9 mouse cellular contexts compared by ENCODE assay signal in genomic region chr19:54047386-54048050, GRCm38 (mm10). TPM values are rescaled to one million over a fixed set of nuclear protein-coding genes. Genes with fewer than 3 reads are reported as not detected.
DNase-seq lines count a peak whose midpoint lies in the region; ATAC-seq and TF ChIP-seq lines count a peak whose summit lies in the region.
"Had no signal": no experiment of that assay in that cellular context is flagged by ENCODE, and none has a peak within 500 bp of the region (broad histone marks: within the 10 kb centered on the region; RNA-seq: fewer than 3 reads in every experiment).

No protein-coding gene starts in this region.

- peaks cover 42% of the 10 kb centered on the region for H3K4me1 ChIP-seq in heart, embryonic 15.5 days (replicated peaks)
- H3K4me1 ChIP-seq in G1E (ENCODE audit: insufficient read depth, low read depth, low read length) = peaks cover 69% of the 10 kb centered on the region
- H3K4me1 ChIP-seq in heart, postnatal 0 days (ENCODE audit: control insufficient read depth, insufficient read depth) = peaks cover 27% of the 10 kb centered on the region
- peaks cover 83% of the 10 kb centered on the region for H3K4me1 ChIP-seq in megakaryocyte, embryonic 14.5 days
- H3K4me1 ChIP-seq in stomach, postnatal 0 days (replicated peaks; ENCODE audit: control insufficient read depth, insufficient read depth) = peaks cover 7% of the 10 kb centered on the region; the same call in 1 of the 2 replicates

- DNase-seq in heart, adult 18-20 months = no peak
- no peak for DNase-seq in G1E (ENCODE audit: low spot score)
- DNase-seq in heart, postnatal 0 days (ENCODE audit: low spot score) = no peak
- DNase-seq in stomach, postnatal 0 days (ENCODE audit: low spot score) = no peak
- DNase-seq in cerebellum, postnatal 36 days = no peak

- WGBS in heart, embryonic 15.5 days = 2% methylated on average over 27 of the region's 27 CpGs
- 2% methylated on average over 27 of the region's 27 CpGs for WGBS in heart, postnatal 0 days
- WGBS in stomach, postnatal 0 days = 6% methylated on average over 27 of the region's 27 CpGs

- no peaks in the 10 kb centered on the region for H3K36me3 ChIP-seq in heart, embryonic 15.5 days
- H3K36me3 ChIP-seq in G1E (replicated peaks) = peaks cover 40% of the 10 kb centered on the region
- H3K36me3 ChIP-seq in heart, postnatal 0 days (replicated peaks; ENCODE audit: control insufficient read depth, insufficient read depth, low read length) = no peaks in the 10 kb centered on the region
- no peaks in the 10 kb centered on the region for H3K36me3 ChIP-seq in megakaryocyte, embryonic 14.5 days (replicated peaks; ENCODE audit: low read length)
- no peaks in the 10 kb centered on the region for H3K36me3 ChIP-seq in stomach, postnatal 0 days (ENCODE audit: control insufficient read depth, insufficient read depth, low read length)

- no peaks in the 10 kb centered on the region for H3K9me3 ChIP-seq in heart, embryonic 15.5 days (replicated peaks)
- H3K9me3 ChIP-seq in G1E (replicated peaks) = peaks cover 31% of the 10 kb centered on the region
- no peaks in the 10 kb centered on the region for H3K9me3 ChIP-seq in heart, postnatal 0 days (replicated peaks; ENCODE audit: control insufficient read depth, low read length)
- no peaks in the 10 kb centered on the region for H3K9me3 ChIP-seq in megakaryocyte, embryonic 14.5 days
- no peaks in the 10 kb centered on the region for H3K9me3 ChIP-seq in stomach, postnatal 0 days (ENCODE audit: control insufficient read depth, low read length)

- ATAC-seq in heart, embryonic 15.5 days (replicated peaks; ENCODE audit: insufficient number of reproducible peaks, insufficient read depth, low FRiP score, low read depth) = no peak
- no peak for ATAC-seq in G1E (ENCODE audit: extremely low read depth, insufficient number of reproducible peaks, low FRiP score, poor library complexity, severe bottlenecking)
- no peak for ATAC-seq in heart, postnatal 0 days (ENCODE audit: insufficient read depth, low read depth)
- ATAC-seq in stomach, postnatal 0 days (ENCODE audit: low FRiP score, low TSS enrichment) = no peak
- no peak for ATAC-seq in erythroblast, adult 5-6 weeks (replicated peaks; ENCODE audit: low FRiP score, poor library complexity, severe bottlenecking)

- TF ChIP-seq EP300 in heart, postnatal 0 days (IDR thresholded peaks at IDR 0.05; ENCODE audit: low read depth) = no peak
- TF ChIP-seq EP300 in stomach, postnatal 0 days (optimal IDR thresholded peaks at IDR 0.05) = no peak

- no peak overlapping the region for H3K9ac ChIP-seq in heart, embryonic 15.5 days
- no peak overlapping the region for H3K9ac ChIP-seq in heart, postnatal 0 days (replicated peaks; ENCODE audit: low read depth, low read length)
- H3K9ac ChIP-seq in stomach, postnatal 0 days (ENCODE audit: low read length) = peak overlapping the region; percentile 45; the same call in 1 of the 2 replicates

- no peak for TF ChIP-seq CTCF in G1E (IDR thresholded peaks at IDR 0.05; ENCODE audit: low read depth, low read length)
- no peak for TF ChIP-seq CTCF in heart, postnatal 0 days (IDR thresholded peaks at IDR 0.05; ENCODE audit: low read depth)
- no peak for TF ChIP-seq CTCF in stomach, postnatal 0 days (IDR thresholded peaks at IDR 0.05; ENCODE audit: low read depth)

- peaks cover 77% of the 10 kb centered on the region for H3K27me3 ChIP-seq in heart, embryonic 15.5 days
- H3K27me3 ChIP-seq in G1E (ENCODE audit: insufficient read depth, low read length) = peaks cover 28% of the 10 kb centered on the region; the same call in 1 of the 2 replicates
- peaks cover 66% of the 10 kb centered on the region for H3K27me3 ChIP-seq in heart, postnatal 0 days (ENCODE audit: control insufficient read depth, insufficient read depth, low read length)
- H3K27me3 ChIP-seq in megakaryocyte, embryonic 14.5 days (replicated peaks) = peaks cover 94% of the 10 kb centered on the region
- peaks cover 10% of the 10 kb centered on the region; the same call in 1 of the 2 replicates for H3K27me3 ChIP-seq in stomach, postnatal 0 days (ENCODE audit: control insufficient read depth, insufficient read depth, low read length)

- peak overlapping the region; percentile 98 for H3K4me2 ChIP-seq in heart, embryonic 15.5 days
- peak overlapping the region; percentile 88 for H3K4me2 ChIP-seq in heart, postnatal 0 days (ENCODE audit: low read depth, low read length)
- H3K4me2 ChIP-seq in stomach, postnatal 0 days (replicated peaks; ENCODE audit: low read depth) = peak overlapping the region; percentile 95

- H3K4me3 ChIP-seq in heart, embryonic 15.5 days = peak overlapping the region; percentile 62
- H3K4me3 ChIP-seq in G1E (ENCODE audit: low read depth, low read length) = peak overlapping the region; percentile 71
- peak overlapping the region; percentile 55 for H3K4me3 ChIP-seq in heart, postnatal 0 days (ENCODE audit: low read depth, low read length)
- H3K4me3 ChIP-seq in megakaryocyte, embryonic 14.5 days (replicated peaks) = peak overlapping the region; percentile 93
- peak overlapping the region; percentile 50 for H3K4me3 ChIP-seq in stomach, postnatal 0 days (ENCODE audit: low read depth, low read length)

- no peak overlapping the region for H3K27ac ChIP-seq in heart, embryonic 15.5 days
- H3K27ac ChIP-seq in heart, postnatal 0 days (ENCODE audit: low read depth) = no peak overlapping the region
- H3K27ac ChIP-seq in stomach, postnatal 0 days (replicated peaks) = no peak overlapping the region

RNA-seq across cellular contexts. Expression of gene Adra2a, which starts 3.6 kb away (rescaled TPM):
- polyA plus RNA-seq in heart, embryonic 15.5 days (2015; fragmentation: Nextera tagmentation; extraction: Ambion mirVana) = 0.05 and 0.19 TPM in 2 replicates
- under 1 TPM; 0.20 to 0.41 TPM for total RNA-seq in heart, adult 18-20 months (2021)
- 13.2 and 15.2 TPM in 2 replicates for total RNA-seq in G1E (2014; fragmentation: Nextera tagmentation)
- 8.2 and 8.7 TPM in 2 replicates for total RNA-seq in G1E (2017)
- polyA plus RNA-seq in G1E (2012) = 40.6 and 51.8 TPM in 2 replicates
- 1.9 TPM in 1 of 2 replicates, not detected in the other for total RNA-seq in heart, postnatal 0 days (2014; rRNA removed; ENCODE audit: low replicate concordance)
- 0.03 TPM in 1 of 2 replicates, not detected in the other for polyA plus RNA-seq in heart, postnatal 0 days (2015; fragmentation: Nextera tagmentation; extraction: Ambion mirVana)
- polyA plus RNA-seq in megakaryocyte, embryonic 14.5 days (2012; ENCODE audit: insufficient read depth, low replicate concordance) = 4.3 TPM in 2 replicates
- polyA plus RNA-seq in stomach, postnatal 0 days (2015; fragmentation: Nextera tagmentation; extraction: Ambion mirVana) = 0.16 and 0.18 TPM in 2 replicates
- not detected in 2 replicates for total RNA-seq in erythroblast, adult 5-6 weeks (2015; ENCODE audit: low replicate concordance)
- 0.34 TPM in 1 of 2 replicates, not detected in the other for total RNA-seq in erythroblast, adult 5-6 weeks (2017; ENCODE audit: low replicate concordance)
- total RNA-seq: liver, adult 2 months had no signal
